Mouse (Mus musculus) spleen, adult 2 months (tissue): ENCODE measurements around the gene Calhm6.

Source experiments
- CTCF ChIP-seq: fragments of 200-500 bp; IDR thresholded peaks from 2 replicates; pipeline ENCODE4 v1.5.1; 2011; ENCODE audit warnings: mild to moderate bottlenecking, inconsistent platforms; ENCODE audit not compliant: insufficient read depth, insufficient read length, insufficient replicate concordance; ENCODE audit errors: extremely low read depth
- POLR2A ChIP-seq: fragments of 200-500 bp; IDR thresholded peaks from 2 replicates; pipeline ENCODE4 v1.6.1; 2011; ENCODE audit warnings: low read depth, low read length, inconsistent platforms

GRCm38 (mm10) chr10:34095147-34095546 is 32.6 kb downstream of the Calhm6 start:
- TF ChIP-seq CTCF = no peak
- no peak for TF ChIP-seq POLR2A
